Mouse (Mus musculus) lung, adult 2 months (tissue): Measurements from ENCODE around the gene Dtd1.

Experiments used
- CTCF ChIP-seq: fragments of 200-500 bp; IDR thresholded peaks from 2 replicates; pipeline ENCODE4 v1.5.1; 2011; ENCODE audit warnings: mild to moderate bottlenecking, low read length, control low read depth; ENCODE audit not compliant: insufficient read depth
- POLR2A ChIP-seq: fragments of 200-500 bp; IDR thresholded peaks from 2 replicates; pipeline ENCODE4 v1.6.1; 2011; ENCODE audit warnings: low read depth, mild to moderate bottlenecking, control low read depth, low read length, borderline replicate concordance; ENCODE audit errors: extremely low read depth

- TF ChIP-seq POLR2A, result no peak
- no peak for TF ChIP-seq CTCF
Observed at GRCm38 (mm10) chr2:144714596-144714995, 114.9 kb downstream of the Dtd1 start.
